Mouse (Mus musculus): ENCODE data around the gene Ccm2. TPM values are rescaled to one million over a fixed set of nuclear protein-coding genes. Genes with fewer than 3 reads are reported as not detected.

Gene Ccm2
- polyA plus RNA-seq, 1 experiment from 2014 or later = 87.6 TPM

- H3K36me3 ChIP-seq (ENCODE audit: control insufficient read depth, insufficient read depth, low read length) = peaks cover 15% of the 10 kb centered on the region
- H3K4me2 ChIP-seq (ENCODE audit: low read depth, low read length) = peak within 1 kb of the TSS; percentile 89
- peak within 1 kb of the TSS; percentile 61 for H3K9ac ChIP-seq (replicated peaks; ENCODE audit: low read depth, low read length)
- H3K4me1 ChIP-seq (ENCODE audit: control insufficient read depth, insufficient read depth, low read length) = peaks cover 19% of the 10 kb centered on the region
- peak; percentile 95 for ATAC-seq (ENCODE audit: low read depth)
- WGBS = under 1% methylated on average over 66 of the region's 66 CpGs
- H3K4me3 ChIP-seq (ENCODE audit: low read depth, low read length) = peak within 1 kb of the TSS; percentile 68
- no peaks in the 10 kb centered on the region for H3K9me3 ChIP-seq (ENCODE audit: control insufficient read depth, low read length)
- H3K27ac ChIP-seq (ENCODE audit: low read depth, low read length) = peak within 1 kb of the TSS; percentile 89
- H3K27me3 ChIP-seq (ENCODE audit: control insufficient read depth, insufficient read depth, low read length) = no peaks in the 10 kb centered on the region
Measured at GRCm38 (mm10) chr11:6625478-6626387, 79.0 kb downstream of the Ccm2 start, which contains the start of gene Tbrg4. Gene Tbrg4 (minus strand): TSS chr11:6626067.

- H3K27me3 ChIP-seq (ENCODE audit: control insufficient read depth, insufficient read depth, low read length) = no peaks in the 10 kb centered on the region
- H3K9ac ChIP-seq (replicated peaks; ENCODE audit: low read depth, low read length) = peak overlapping the region; percentile 61
- H3K4me1 ChIP-seq (ENCODE audit: control insufficient read depth, insufficient read depth, low read length) = peaks cover 19% of the 10 kb centered on the region
- H3K9me3 ChIP-seq (ENCODE audit: control insufficient read depth, low read length) = no peaks in the 10 kb centered on the region
- 18% methylated on average over 16 of the region's 16 CpGs for WGBS
- peak overlapping the region; percentile 89 for H3K4me2 ChIP-seq (ENCODE audit: low read depth, low read length)
- peak overlapping the region; percentile 68 for H3K4me3 ChIP-seq (ENCODE audit: low read depth, low read length)
- H3K27ac ChIP-seq (ENCODE audit: low read depth, low read length) = peak overlapping the region; percentile 89
- peaks cover 9% of the 10 kb centered on the region; the same call in 1 of the 2 replicates for H3K36me3 ChIP-seq (ENCODE audit: control insufficient read depth, insufficient read depth, low read length)
- peak; percentile 35 for ATAC-seq (ENCODE audit: low read depth)
Measured at GRCm38 (mm10) chr11:6626388-6626772, 79.7 kb downstream of the Ccm2 start.

GRCm38 (mm10) chr11:6627731-6628130 lies 81.0 kb downstream of the Ccm2 start:
- Histone ChIP-seq H3K9ac (replicated peaks; ENCODE audit: low read depth, low read length) (no peak overlapping the region), H3K4me2 (ENCODE audit: low read depth, low read length) (no peak overlapping the region), H3K9me3 (ENCODE audit: control insufficient read depth, low read length) (no peaks in the 10 kb centered on the region), H3K27ac (ENCODE audit: low read depth, low read length) (no peak overlapping the region), H3K36me3 (ENCODE audit: control insufficient read depth, insufficient read depth, low read length) (no peaks in the 10 kb centered on the region), H3K27me3 (ENCODE audit: control insufficient read depth, insufficient read depth, low read length) (no peaks in the 10 kb centered on the region), H3K4me3 (ENCODE audit: low read depth, low read length) (no peak overlapping the region), H3K4me1 (ENCODE audit: control insufficient read depth, insufficient read depth, low read length) (peaks cover 19% of the 10 kb centered on the region)
- 87% methylated on average over 4 of the region's 4 CpGs for WGBS
- ATAC-seq (ENCODE audit: low read depth) = no peak

- Histone ChIP-seq H3K27ac (ENCODE audit: low read depth, low read length) (no peak overlapping the region), H3K4me3 (ENCODE audit: low read depth, low read length) (no peak overlapping the region), H3K36me3 (ENCODE audit: control insufficient read depth, insufficient read depth, low read length) (no peaks in the 10 kb centered on the region), H3K9me3 (ENCODE audit: control insufficient read depth, low read length) (no peaks in the 10 kb centered on the region), H3K4me2 (ENCODE audit: low read depth, low read length) (no peak overlapping the region), H3K27me3 (ENCODE audit: control insufficient read depth, insufficient read depth, low read length) (no peaks in the 10 kb centered on the region), H3K4me1 (ENCODE audit: control insufficient read depth, insufficient read depth, low read length) (peaks cover 18% of the 10 kb centered on the region), H3K9ac (replicated peaks; ENCODE audit: low read depth, low read length) (no peak overlapping the region)
- 13% methylated on average over 4 of the region's 4 CpGs for WGBS
- no peak for ATAC-seq (ENCODE audit: low read depth)
Measured at GRCm38 (mm10) chr11:6628568-6628967, 81.9 kb downstream of the Ccm2 start.

- Histone ChIP-seq H3K9me3 (ENCODE audit: control insufficient read depth, low read length) (no peaks in the 10 kb centered on the region), H3K27me3 (ENCODE audit: control insufficient read depth, insufficient read depth, low read length) (no peaks in the 10 kb centered on the region), H3K27ac (ENCODE audit: low read depth, low read length) (no peak overlapping the region), H3K36me3 (ENCODE audit: control insufficient read depth, insufficient read depth, low read length) (no peaks in the 10 kb centered on the region), H3K4me3 (ENCODE audit: low read depth, low read length) (no peak overlapping the region), H3K4me2 (ENCODE audit: low read depth, low read length) (no peak overlapping the region), H3K4me1 (ENCODE audit: control insufficient read depth, insufficient read depth, low read length) (peaks cover 12% of the 10 kb centered on the region), H3K9ac (replicated peaks; ENCODE audit: low read depth, low read length) (no peak overlapping the region)
- no peak for ATAC-seq (ENCODE audit: low read depth)
Measured at GRCm38 (mm10) chr11:6629655-6630054, 83.0 kb downstream of the Ccm2 start.

- H3K4me2 ChIP-seq (ENCODE audit: low read depth, low read length) = no peak overlapping the region
- no peaks in the 10 kb centered on the region for H3K4me1 ChIP-seq (ENCODE audit: control insufficient read depth, insufficient read depth, low read length)
- H3K27ac ChIP-seq (ENCODE audit: low read depth, low read length) = no peak overlapping the region
- H3K27me3 ChIP-seq (ENCODE audit: control insufficient read depth, insufficient read depth, low read length) = no peaks in the 10 kb centered on the region
- H3K9me3 ChIP-seq (ENCODE audit: control insufficient read depth, low read length) = no peaks in the 10 kb centered on the region
- no peak overlapping the region for H3K4me3 ChIP-seq (ENCODE audit: low read depth, low read length)
- 77% methylated on average over 8 of the region's 8 CpGs for WGBS
- no peak overlapping the region for H3K9ac ChIP-seq (replicated peaks; ENCODE audit: low read depth, low read length)
- no peaks in the 10 kb centered on the region for H3K36me3 ChIP-seq (ENCODE audit: control insufficient read depth, insufficient read depth, low read length)
- no peak for ATAC-seq (ENCODE audit: low read depth)
Measured at GRCm38 (mm10) chr11:6636150-6636549, 89.5 kb downstream of the Ccm2 start.

- no peak for ATAC-seq (ENCODE audit: low read depth)
- WGBS = 93% methylated on average over 4 of the region's 4 CpGs
- H3K4me2 ChIP-seq (ENCODE audit: low read depth, low read length) = no peak within 1 kb of the TSS
Measured at GRCm38 (mm10) chr11:6638537-6638936, 91.8 kb downstream of the Ccm2 start, which contains the start of gene Wap. Gene Wap (minus strand): TSS chr11:6638637.

GRCm38 (mm10) chr11:6639072-6639471 lies 92.4 kb downstream of the Ccm2 start:
- no peaks in the 10 kb centered on the region for H3K27me3 ChIP-seq (ENCODE audit: control insufficient read depth, insufficient read depth, low read length)
- no peak overlapping the region for H3K4me3 ChIP-seq (ENCODE audit: low read depth, low read length)
- H3K4me1 ChIP-seq (ENCODE audit: control insufficient read depth, insufficient read depth, low read length) = no peaks in the 10 kb centered on the region
- 73% methylated on average over 6 of the region's 6 CpGs for WGBS
- H3K9ac ChIP-seq (replicated peaks; ENCODE audit: low read depth, low read length) = no peak overlapping the region
- no peak for ATAC-seq (ENCODE audit: low read depth)
- H3K4me2 ChIP-seq (ENCODE audit: low read depth, low read length) = no peak overlapping the region
- H3K36me3 ChIP-seq (ENCODE audit: control insufficient read depth, insufficient read depth, low read length) = no peaks in the 10 kb centered on the region
- no peak overlapping the region for H3K27ac ChIP-seq (ENCODE audit: low read depth, low read length)
- no peaks in the 10 kb centered on the region for H3K9me3 ChIP-seq (ENCODE audit: control insufficient read depth, low read length)

More at GRCm38 (mm10) chr11:6638537-6638936, 91.8 kb downstream of the Ccm2 start, which contains the start of gene Wap:
- Histone ChIP-seq H3K27ac (ENCODE audit: low read depth, low read length) (no peak within 1 kb of the TSS), H3K9ac (replicated peaks; ENCODE audit: low read depth, low read length) (no peak within 1 kb of the TSS), H3K4me1 (ENCODE audit: control insufficient read depth, insufficient read depth, low read length) (no peaks in the 10 kb centered on the region), H3K27me3 (ENCODE audit: control insufficient read depth, insufficient read depth, low read length) (no peaks in the 10 kb centered on the region), H3K9me3 (ENCODE audit: control insufficient read depth, low read length) (no peaks in the 10 kb centered on the region), H3K36me3 (ENCODE audit: control insufficient read depth, insufficient read depth, low read length) (no peaks in the 10 kb centered on the region), H3K4me3 (ENCODE audit: low read depth, low read length) (no peak within 1 kb of the TSS)

GRCm38 (mm10) chr11:6644566-6644965 lies 97.9 kb downstream of the Ccm2 start:
- H3K4me1 ChIP-seq (ENCODE audit: control insufficient read depth, insufficient read depth, low read length) = no peaks in the 10 kb centered on the region
- 59% methylated on average over 6 of the region's 6 CpGs for WGBS
- ATAC-seq (ENCODE audit: low read depth) = peak; percentile 17; the same call in 1 of the 2 replicates

More at GRCm38 (mm10) chr11:6644566-6644965, 97.9 kb downstream of the Ccm2 start:
- Histone ChIP-seq H3K4me3 (ENCODE audit: low read depth, low read length) (no peak overlapping the region), H3K9me3 (ENCODE audit: control insufficient read depth, low read length) (no peaks in the 10 kb centered on the region), H3K36me3 (ENCODE audit: control insufficient read depth, insufficient read depth, low read length) (no peaks in the 10 kb centered on the region), H3K9ac (replicated peaks; ENCODE audit: low read depth, low read length) (no peak overlapping the region), H3K27ac (ENCODE audit: low read depth, low read length) (no peak overlapping the region), H3K27me3 (ENCODE audit: control insufficient read depth, insufficient read depth, low read length) (no peaks in the 10 kb centered on the region), H3K4me2 (ENCODE audit: low read depth, low read length) (no peak overlapping the region)
